Mouse (Mus musculus) CH12.LX (cell line): ENCODE data around the gene Stab1. TPM values are rescaled to one million over a fixed set of nuclear protein-coding genes. Genes with fewer than 3 reads are reported as not detected.

ENCODE experiments used
- DNase-seq: peaks from one replicate; pipeline ENCODE4 v3.0.0-alpha.2; 2013; ENCODE audit errors: extremely low read depth
- H3K27ac ChIP-seq: 2 replicates; pipeline ENCODE4 v1.5.1; 2012; ENCODE audit warnings: low read depth, mild to moderate bottlenecking, control low read depth, moderate library complexity; ENCODE audit not compliant: insufficient read depth
- H3K27me3 ChIP-seq: replicated peaks from 2 replicates; pipeline ENCODE3; 2012; ENCODE audit warnings: inconsistent platforms
- H3K36me3 ChIP-seq, 2 experiments: replicated peaks in 1 of 2; 2 replicates each; pipeline versions ENCODE3 to v1.6.1; 2012; ENCODE audit warnings: inconsistent platforms in 1 of 2, low read length in 1 of 2, mild to moderate bottlenecking in 1 of 2, mixed read lengths in 1 of 2, moderate library complexity in 1 of 2; ENCODE audit not compliant: control insufficient read depth in 1 of 2, insufficient read depth in 1 of 2
- H3K4me1 ChIP-seq, 2 experiments: 2 replicates each; pipeline ENCODE4 v1.6.1; 2012; ENCODE audit warnings: inconsistent platforms in 1 of 2, moderate library complexity in 1 of 2; ENCODE audit not compliant: insufficient read depth in 2 of 2, control insufficient read depth in 1 of 2
- H3K4me2 ChIP-seq: 2 replicates; pipeline ENCODE4 v1.6.1; 2012; ENCODE audit warnings: low read depth, mild to moderate bottlenecking, control low read depth; ENCODE audit not compliant: poor library complexity, insufficient read depth, severe bottlenecking
- H3K4me3 ChIP-seq, 3 experiments: fragments of 150-350 bp in 1 of 3; sonication (generic) in 1 of 3; replicated peaks in 1 of 3; 2 replicates each; pipeline versions ENCODE3 to v1.5.1; 2011 to 2012; ENCODE audit warnings: low read depth in 2 of 3, low read length in 2 of 3, mild to moderate bottlenecking in 2 of 3, moderate library complexity in 2 of 3, control low read depth in 1 of 3, improper control_type of control experiment in 1 of 3, inconsistent platforms in 1 of 3, mixed read lengths in 1 of 3; ENCODE audit not compliant: poor library complexity in 1 of 3
- H3K79me2 ChIP-seq: replicated peaks from 2 replicates; pipeline ENCODE4 v1.6.1; 2012; ENCODE audit warnings: mild to moderate bottlenecking, moderate library complexity; ENCODE audit not compliant: control insufficient read depth, poor library complexity, insufficient read depth, severe bottlenecking; ENCODE audit errors: extremely low read depth
- H3K9ac ChIP-seq: 2 replicates; pipeline ENCODE4 v1.6.1; 2012; ENCODE audit warnings: low read depth, mild to moderate bottlenecking, control low read depth, moderate library complexity; ENCODE audit not compliant: insufficient read depth
- H3K9me3 ChIP-seq: replicated peaks from 2 replicates; pipeline ENCODE3; 2012; ENCODE audit warnings: low read length, inconsistent platforms, mixed read lengths
- BHLHE40 ChIP-seq: IDR thresholded peaks from 2 replicates; pipeline ENCODE4 v1.6.1; 2011; ENCODE audit warnings: mild to moderate bottlenecking, low read depth, low read length, improper control_type of control experiment
- CHD1 ChIP-seq: IDR thresholded peaks from 2 replicates; pipeline ENCODE4 v1.6.1; 2012; ENCODE audit warnings: low read depth, low read length, improper control_type of control experiment, inconsistent platforms
- CTCF ChIP-seq, 2 experiments: IDR thresholded peaks in 1 of 2; conservative IDR thresholded peaks in 1 of 2; 2 replicates each; pipeline ENCODE4 v1.5.1; 2011 to 2012; ENCODE audit warnings: low read depth in 2 of 2, low read length in 2 of 2, improper control_type of control experiment in 1 of 2, inconsistent platforms in 1 of 2, mild to moderate bottlenecking in 1 of 2, moderate library complexity in 1 of 2
- ELF1 ChIP-seq: IDR thresholded peaks from 2 replicates; pipeline ENCODE4 v1.6.1; 2014; ENCODE audit warnings: low read depth, mild to moderate bottlenecking, inconsistent platforms, low read length, improper control_type of control experiment
- EP300 ChIP-seq: IDR thresholded peaks from 2 replicates; pipeline ENCODE4 v1.6.1; 2011; ENCODE audit warnings: low read length, improper control_type of control experiment
- HCFC1 ChIP-seq: IDR thresholded peaks from 2 replicates; pipeline ENCODE4 v1.6.1; 2012; ENCODE audit warnings: low read depth, mild to moderate bottlenecking, inconsistent platforms, low read length, improper control_type of control experiment
- KAT2A ChIP-seq: IDR thresholded peaks from 2 replicates; pipeline ENCODE4 v1.6.1; 2012; ENCODE audit warnings: low read length, improper control_type of control experiment, inconsistent platforms; ENCODE audit not compliant: insufficient replicate concordance
- MAFK ChIP-seq: IDR thresholded peaks from 2 replicates; pipeline ENCODE4 v1.6.1; 2011; ENCODE audit warnings: low read length, improper control_type of control experiment; ENCODE audit not compliant: insufficient replicate concordance
- MAX ChIP-seq: IDR thresholded peaks from 2 replicates; pipeline ENCODE4 v1.6.1; 2011; ENCODE audit warnings: low read length, improper control_type of control experiment
- NRF1 ChIP-seq: IDR thresholded peaks from 2 replicates; pipeline ENCODE4 v1.6.1; 2014; ENCODE audit warnings: low read depth, mild to moderate bottlenecking, inconsistent platforms, low read length, improper control_type of control experiment, moderate library complexity
- RAD21 ChIP-seq: IDR thresholded peaks from 2 replicates; pipeline ENCODE4 v1.6.1; 2011; ENCODE audit warnings: low read depth, mild to moderate bottlenecking, low read length, improper control_type of control experiment, moderate library complexity
- SMC3 ChIP-seq: IDR thresholded peaks from 2 replicates; pipeline ENCODE4 v1.6.1; 2011; ENCODE audit warnings: low read depth, low read length, improper control_type of control experiment
- TCF12 ChIP-seq: IDR thresholded peaks from 2 replicates; pipeline ENCODE4 v1.6.1; 2014; ENCODE audit warnings: low read depth, mild to moderate bottlenecking, inconsistent platforms, low read length, improper control_type of control experiment
- UBTF ChIP-seq: IDR thresholded peaks from 2 replicates; pipeline ENCODE4 v1.6.1; 2012; ENCODE audit warnings: low read depth, mild to moderate bottlenecking, inconsistent platforms, low read length, improper control_type of control experiment, moderate library complexity
- USF1 ChIP-seq: IDR thresholded peaks from 2 replicates; pipeline ENCODE4 v1.6.1; 2014; ENCODE audit warnings: low read depth, mild to moderate bottlenecking, inconsistent platforms, low read length, improper control_type of control experiment
- USF2 ChIP-seq: conservative IDR thresholded peaks from 2 replicates; pipeline ENCODE4 v1.6.1; 2011; ENCODE audit warnings: low read depth, low read length, improper control_type of control experiment
- ZC3H11A ChIP-seq: IDR thresholded peaks from 2 replicates; pipeline ENCODE4 v1.6.1; 2012; ENCODE audit warnings: low read depth, mild to moderate bottlenecking, inconsistent platforms, low read length, improper control_type of control experiment
- ZKSCAN1 ChIP-seq: IDR thresholded peaks from 2 replicates; pipeline ENCODE4 v1.6.1; 2012; ENCODE audit warnings: low read depth, inconsistent platforms, low read length, improper control_type of control experiment, borderline replicate concordance
- ZMIZ1 ChIP-seq: IDR thresholded peaks from 2 replicates; pipeline ENCODE4 v1.6.1; 2012; ENCODE audit warnings: low read depth, mild to moderate bottlenecking, inconsistent platforms, low read length, improper control_type of control experiment
- ZNF384 ChIP-seq: IDR thresholded peaks from 2 replicates; pipeline ENCODE4 v1.6.1; 2012; ENCODE audit warnings: low read depth, low read length, improper control_type of control experiment, inconsistent platforms
- dilution Hi-C: fragments of 300-500 bp; cut with MboI; formaldehyde crosslinking; loops from 2 replicates; pipeline ENCODE4 v1.14.3; 2020; ENCODE audit warnings: low sequenced_read_pairs; ENCODE audit not compliant: extremely low pct_unique_long_range_greater_than_20kb, extremely low pct_ligation_motif_present
- in situ Hi-C: fragments of 300-500 bp; cut with MboI; formaldehyde crosslinking; loops from 3 replicates; pipeline ENCODE4 v1.14.3; 2019; ENCODE audit warnings: low sequenced_read_pairs, low pct_ligation_motif_present, low pct_unique_long_range_greater_than_20kb, mixed read lengths
- polyA plus RNA-seq: library from polyadenylated mRNA; unstranded; fragments of >175 nt; gene quantifications from 2 replicates; pipeline ENCODE4 v1.2.1, GENCODE M21; 2012; ENCODE audit warnings: low read depth; ENCODE audit not compliant: insufficient read length
- total RNA-seq, 2 experiments: library from RNA; depleted of rRNA; stranded (reverse); fragments of 300-350 nt in 1 of 2; fragments of >200 nt in 1 of 2; gene quantifications; 2 replicates each; pipeline ENCODE4 v1.2.3; 2012 to 2014

The Stab1 gene
- total and polyA plus RNA-seq, 3 experiments, result 3.9 to 11.2 (median 5.8) TPM

- no peak for TF ChIP-seq CTCF (conservative IDR thresholded peaks at IDR 0.05 in 1 of 2, IDR thresholded peaks at IDR 0.05 in 1 of 2; ENCODE audit: low read depth in 2 of 2, low read length in 2 of 2)
- no peak for TF ChIP-seq USF2
- no peak for TF ChIP-seq MAFK
- TF ChIP-seq USF1, result no peak
- TF ChIP-seq NRF1, result no peak
- TF ChIP-seq CHD1, result no peak
- TF ChIP-seq ZC3H11A, result no peak
- TF ChIP-seq EP300, result no peak
- TF ChIP-seq KAT2A, result no peak
- no peak for TF ChIP-seq RAD21
- no peak for TF ChIP-seq ZNF384
- peaks cover 14% of the 10 kb centered on the region for H3K79me2 ChIP-seq
- H3K36me3 ChIP-seq, result peaks cover 61 to 92% of the 10 kb centered on the region in 2 experiments
- dilution Hi-C loops, result no loop called here
- H3K9ac ChIP-seq, result no peak overlapping the region
- no peak overlapping the region for H3K27ac ChIP-seq
- no peaks in the 10 kb centered on the region for H3K9me3 ChIP-seq
- in situ Hi-C loops, result no loop called here
- H3K4me3 ChIP-seq, result no peak overlapping the region
- H3K4me1 ChIP-seq, result peaks cover 0 to 19% of the 10 kb centered on the region in 2 experiments; a peak in 2 of 4 replicates
- no peak overlapping the region for H3K4me2 ChIP-seq
- DNase-seq, result no peak
- H3K27me3 ChIP-seq, result no peaks in the 10 kb centered on the region
These were observed 25.4 kb upstream of the Stab1 start for GRCm38 (mm10) chr14:31193791-31194190.

GRCm38 (mm10) chr14:31191936-31192335, 23.5 kb upstream of the Stab1 start:
- H3K4me1 ChIP-seq, result peaks cover 0 to 1% of the 10 kb centered on the region in 2 experiments; a peak in 2 of 4 replicates
- peaks cover 77 to 99% of the 10 kb centered on the region in 2 experiments for H3K36me3 ChIP-seq
- dilution Hi-C loops, result no loop called here
- H3K79me2 ChIP-seq, result peaks cover 8% of the 10 kb centered on the region
- no peaks in the 10 kb centered on the region for H3K27me3 ChIP-seq
- no peak for TF ChIP-seq ZMIZ1
- TF ChIP-seq USF1, result no peak
- TF ChIP-seq UBTF, result no peak
- no peak for TF ChIP-seq TCF12
- no peak for TF ChIP-seq BHLHE40
- no peak for TF ChIP-seq ZKSCAN1
- TF ChIP-seq SMC3, result no peak
- TF ChIP-seq HCFC1, result no peak
- no peak for TF ChIP-seq MAX
- no peak for TF ChIP-seq ELF1
- TF ChIP-seq, all 38 proteins: peak for 0
- H3K27ac ChIP-seq, result no peak overlapping the region
- H3K4me2 ChIP-seq, result no peak overlapping the region
- no peak for DNase-seq
- no peak overlapping the region for H3K9ac ChIP-seq
- H3K4me3 ChIP-seq, result no peak overlapping the region
- in situ Hi-C loops, result no loop called here
- no peaks in the 10 kb centered on the region for H3K9me3 ChIP-seq
